Mouse (Mus musculus) forebrain, embryonic 16.5 days (tissue): ENCODE results near the gene Fanci. TPM values are rescaled to one million over a fixed set of nuclear protein-coding genes. Genes with fewer than 3 reads are reported as not detected.

Source experiments
- polyA plus RNA-seq: library from polyadenylated mRNA; unstranded; fragments of >200 nt; fragmentation: Nextera tagmentation; extraction: Ambion mirVana; gene quantifications from 2 replicates; pipeline ENCODE4 v1.2.1, GENCODE M21; 2015

Gene Fanci
- polyA plus RNA-seq, 1 experiment from 2014 or later, result 6.9 TPM

Other genes with a start within 250 kb of the Fanci start
- 185 and 210 TPM in 2 replicates for gene Mfge8, start 242.9 kb upstream of the Fanci start, polyA plus RNA-seq
- gene Abhd2, start 118.7 kb upstream of the Fanci start, polyA plus RNA-seq, result 23.1 and 26.9 TPM in 2 replicates
- 71.6 and 94.9 TPM in 2 replicates for gene Rlbp1, start 4.9 kb upstream of the Fanci start, polyA plus RNA-seq
- 29.5 and 34.6 TPM in 2 replicates for gene Polg, start 74.4 kb downstream of the Fanci start, polyA plus RNA-seq
- 2.5 and 5.1 TPM in 2 replicates for gene Rhcg, start 225.7 kb downstream of the Fanci start, polyA plus RNA-seq